Mouse (Mus musculus): ENCODE results near the gene Apoa2.

Apoa2 gene

DNA sequence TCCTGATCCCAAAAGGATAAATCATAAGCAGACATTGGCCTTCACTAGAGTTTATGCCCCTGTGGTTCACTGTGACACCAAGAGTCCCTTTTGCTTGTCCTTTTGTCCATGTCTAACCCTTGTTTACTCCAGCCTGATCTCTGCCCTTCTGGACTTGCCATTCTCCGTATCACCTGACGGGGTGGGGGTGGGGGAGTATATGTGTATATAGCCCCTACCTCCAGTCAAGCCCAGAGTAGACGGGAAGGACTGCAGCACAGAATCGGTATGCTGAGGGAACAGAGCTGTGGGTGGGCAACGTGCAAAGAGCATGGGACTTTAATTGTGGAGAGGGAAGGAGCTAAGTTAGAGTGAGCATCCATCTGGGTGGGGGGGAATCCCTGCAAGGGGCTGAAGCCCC, at the start of gene Apoa2:
TSS of gene Apoa2 (plus strand) at position 198 of the 400 bp plus-strand sequence.
- DNase-seq, result no peak

DNA sequence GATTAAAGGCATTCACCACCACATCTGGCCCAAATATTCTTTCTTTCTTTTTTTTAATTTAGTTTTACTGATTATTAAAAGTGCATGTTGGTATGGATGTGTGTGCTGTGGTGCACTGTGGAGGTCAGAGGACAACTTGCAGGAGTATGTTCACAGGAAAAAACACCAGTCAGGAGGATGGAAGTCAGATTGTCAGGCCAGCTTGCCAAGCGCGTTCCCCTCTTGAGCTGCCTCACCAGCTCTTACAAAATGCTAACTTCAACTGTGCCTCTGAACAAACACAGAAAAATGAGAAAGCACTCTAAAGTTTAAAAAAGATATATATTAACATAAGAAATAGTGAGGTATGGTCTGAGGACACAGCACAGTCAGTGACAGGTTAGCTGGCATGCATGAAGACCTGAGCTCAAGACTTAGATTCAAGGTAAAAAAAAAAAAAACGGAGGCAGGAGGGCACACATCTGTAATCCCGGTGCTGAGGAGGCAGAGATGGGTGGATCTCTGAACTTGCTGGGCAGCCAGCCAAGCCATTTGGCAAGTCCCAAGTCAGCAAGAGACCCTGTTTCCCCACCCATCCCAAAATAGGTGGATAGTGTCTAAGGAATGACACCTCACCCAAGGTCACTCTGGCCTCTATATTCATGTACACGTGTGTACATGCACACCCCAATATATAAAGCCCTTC, 45.2 kb upstream of the Apoa2 start:
- no peak for DNase-seq

DNA sequence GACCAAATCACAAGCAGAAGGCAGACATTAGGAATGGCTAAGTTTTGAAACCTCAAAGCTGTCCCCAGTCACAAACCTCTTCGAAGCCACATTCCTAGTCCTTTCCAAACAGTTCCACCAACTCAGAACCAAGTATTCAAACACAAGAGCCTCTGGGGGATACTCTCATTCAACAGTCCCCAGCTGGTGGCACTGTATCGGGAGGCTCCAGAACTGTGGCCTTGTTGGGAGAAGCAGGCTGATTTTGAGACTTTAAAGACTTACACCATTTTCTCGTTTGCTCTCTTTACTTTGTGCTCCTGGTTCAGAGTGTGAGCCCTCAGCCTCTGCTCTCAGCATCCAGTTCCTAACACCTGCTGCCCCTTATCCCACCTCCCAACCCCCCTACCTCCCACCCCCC, 41.8 kb upstream of the Apoa2 start:
- DNase-seq, result no peak

DNA sequence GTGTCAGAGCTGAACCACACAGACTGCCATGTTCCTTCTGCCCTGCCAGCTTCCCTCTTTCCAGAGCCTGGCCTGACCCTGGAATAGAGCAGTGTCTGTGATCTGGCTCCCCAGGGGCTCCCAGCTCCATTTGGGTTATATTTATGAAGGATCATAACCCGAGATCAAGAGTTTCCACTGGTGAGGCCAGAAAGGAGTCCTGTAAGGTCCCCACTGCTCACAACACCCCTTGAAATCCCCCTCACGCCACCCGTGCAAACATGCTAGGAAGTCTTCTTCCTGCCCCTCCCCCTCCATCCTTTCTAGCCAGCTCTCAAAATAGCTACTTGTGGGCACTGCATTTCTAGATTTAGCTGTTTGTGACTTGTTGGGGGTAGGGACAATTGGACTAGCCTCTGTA, 41.2 kb upstream of the Apoa2 start:
- no peak for DNase-seq

DNA sequence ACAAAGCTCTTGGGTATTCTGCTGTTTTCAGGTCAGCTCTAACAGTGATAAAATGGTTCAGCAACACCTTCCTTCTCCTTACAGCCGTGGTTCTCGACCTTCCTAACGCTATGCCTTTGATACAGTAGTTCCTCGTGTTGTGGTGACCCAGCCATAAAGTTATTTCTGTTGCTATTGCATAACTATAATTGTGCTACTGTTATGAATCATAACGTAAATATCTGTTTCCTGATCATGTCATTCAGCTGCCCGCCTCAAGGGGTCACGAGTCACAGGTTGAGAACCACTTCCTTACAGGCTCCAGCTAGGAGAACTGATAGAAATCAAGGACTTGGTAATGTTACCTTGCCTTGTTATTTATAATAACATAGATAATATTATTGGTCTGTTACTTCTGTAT, 40.5 kb upstream of the Apoa2 start:
- DNase-seq, result peak in 1 of 2 experiments; percentile 49

DNA sequence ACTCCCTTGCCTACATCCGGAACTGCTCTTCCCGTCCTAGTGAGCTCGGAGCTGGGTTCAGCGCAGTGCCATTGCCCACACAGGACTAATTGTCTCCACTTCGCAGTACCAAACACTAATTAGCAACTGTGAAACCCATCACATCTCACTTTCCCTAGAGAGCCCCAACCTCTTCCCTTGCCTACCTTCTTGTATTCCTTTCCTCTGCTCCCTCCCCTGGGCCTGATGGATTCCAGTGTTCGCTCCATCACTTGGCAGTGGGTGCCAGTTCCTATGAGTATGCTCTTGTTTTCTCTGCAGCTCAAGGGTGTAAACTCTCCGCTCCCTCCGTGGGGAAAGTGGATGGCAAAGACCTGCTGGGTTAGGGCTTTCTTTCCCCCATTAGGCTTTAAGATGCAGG, 39.2 kb upstream of the Apoa2 start:
- no peak for DNase-seq

DNA sequence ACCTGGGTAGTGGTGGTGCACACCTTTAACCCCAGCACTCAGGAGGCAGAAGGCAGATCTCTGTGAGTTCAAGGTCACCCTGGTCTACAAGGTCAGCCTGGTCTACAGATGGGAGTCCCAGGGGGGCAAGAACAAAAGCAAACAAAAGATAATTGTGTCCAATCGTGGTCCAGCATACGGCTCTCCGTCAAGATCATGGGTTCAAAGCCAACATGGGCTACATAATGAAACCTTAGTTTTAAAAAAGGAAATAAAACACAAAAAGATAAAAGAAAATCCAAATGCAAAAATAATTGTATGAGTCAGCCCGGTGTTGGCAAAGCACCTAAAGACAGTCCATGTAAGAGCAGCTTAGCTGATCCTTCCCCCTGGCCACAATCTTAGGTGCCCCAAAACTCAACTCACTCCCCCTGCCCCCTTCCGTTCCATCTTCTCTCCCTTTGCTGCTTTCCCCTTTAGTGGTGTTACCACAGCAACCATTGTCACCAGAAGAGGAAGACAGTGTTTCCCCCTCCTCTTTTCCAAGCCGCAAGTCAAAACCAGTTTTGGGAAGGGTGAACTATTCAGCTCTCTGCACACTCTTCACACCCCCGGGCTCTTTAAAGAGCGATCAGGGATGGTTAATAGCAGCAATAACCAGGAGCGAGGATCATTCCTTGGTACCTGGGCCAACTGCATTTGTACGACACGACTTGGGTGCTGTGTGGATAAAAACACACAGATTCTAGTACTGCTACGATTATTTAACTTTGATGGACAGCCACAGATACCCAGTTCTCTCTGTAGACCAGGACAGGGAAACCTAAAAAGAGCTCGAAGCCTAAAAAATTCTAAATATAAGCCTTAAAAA, 36.8 kb upstream of the Apoa2 start:
- DNase-seq, result no peak

DNA sequence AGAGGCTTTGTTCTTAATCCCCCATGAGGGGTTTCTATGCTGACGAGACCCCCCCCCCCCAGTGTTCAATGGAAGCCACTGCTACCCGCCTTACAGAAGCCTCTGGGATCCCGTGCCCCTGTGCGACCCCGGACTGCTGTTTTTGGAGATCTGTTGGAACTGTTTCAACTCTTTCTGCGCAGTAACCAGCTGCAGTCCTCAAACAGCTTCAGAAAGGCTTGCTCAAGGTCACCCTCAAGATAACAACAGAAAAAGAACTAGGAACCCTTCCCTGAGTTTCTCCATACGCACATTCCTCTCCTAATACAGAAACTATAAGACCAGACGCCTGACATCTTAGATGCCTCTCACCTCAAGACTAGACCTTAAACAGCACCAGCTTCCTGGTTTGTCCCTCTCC, 35.8 kb upstream of the Apoa2 start:
- no peak for DNase-seq

DNA sequence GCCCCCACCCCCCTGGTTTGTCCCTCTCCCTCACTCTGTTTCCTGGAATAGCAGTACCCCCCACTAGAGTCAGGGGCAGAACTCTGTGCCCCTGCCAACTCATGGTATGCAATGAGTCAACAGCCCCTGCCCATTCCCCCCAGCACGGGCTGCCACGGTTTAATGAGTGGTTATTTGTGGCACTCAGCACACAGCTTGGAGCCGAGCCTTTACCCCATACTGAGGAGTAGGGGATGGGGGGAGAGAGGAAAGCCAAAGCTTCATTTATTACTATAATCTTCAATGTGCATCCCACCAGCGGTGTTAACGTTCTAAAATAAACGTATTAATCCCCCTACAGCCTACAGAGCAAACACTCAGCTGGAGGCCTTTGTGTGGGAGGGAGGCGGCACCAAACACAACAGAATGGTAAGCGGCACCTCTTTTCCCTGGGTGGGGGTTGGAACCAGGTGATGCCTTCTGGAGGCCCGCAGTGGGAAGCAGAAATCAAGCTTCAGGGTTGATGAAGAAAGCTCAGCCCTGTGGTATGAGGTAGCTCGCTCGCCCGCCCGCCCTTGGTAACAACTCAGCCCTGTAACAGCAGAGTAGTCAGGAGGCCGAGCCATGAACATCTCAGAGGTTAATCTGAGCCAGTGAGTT, 35.3 kb upstream of the Apoa2 start:
- no peak for DNase-seq

DNA sequence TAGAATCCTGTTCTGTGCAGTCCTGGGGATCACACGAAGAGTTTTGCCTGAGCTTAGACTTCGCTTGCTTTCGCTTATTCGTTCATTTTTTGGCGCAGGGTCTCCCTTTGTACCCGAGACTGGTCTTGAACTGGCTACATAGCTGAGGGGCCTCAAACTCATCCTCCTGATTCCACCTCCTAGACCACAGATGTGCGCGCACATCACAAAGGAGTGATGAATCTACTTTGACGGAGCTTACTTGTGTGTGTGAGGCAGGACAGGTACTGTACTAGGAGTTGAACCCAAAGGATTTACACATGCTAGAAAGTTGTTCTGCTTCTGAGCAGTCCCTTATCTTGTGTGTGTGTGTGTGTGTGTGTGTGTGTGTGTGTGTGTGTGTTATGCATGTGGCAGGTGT, 34.0 kb upstream of the Apoa2 start:
- no peak for DNase-seq

DNA sequence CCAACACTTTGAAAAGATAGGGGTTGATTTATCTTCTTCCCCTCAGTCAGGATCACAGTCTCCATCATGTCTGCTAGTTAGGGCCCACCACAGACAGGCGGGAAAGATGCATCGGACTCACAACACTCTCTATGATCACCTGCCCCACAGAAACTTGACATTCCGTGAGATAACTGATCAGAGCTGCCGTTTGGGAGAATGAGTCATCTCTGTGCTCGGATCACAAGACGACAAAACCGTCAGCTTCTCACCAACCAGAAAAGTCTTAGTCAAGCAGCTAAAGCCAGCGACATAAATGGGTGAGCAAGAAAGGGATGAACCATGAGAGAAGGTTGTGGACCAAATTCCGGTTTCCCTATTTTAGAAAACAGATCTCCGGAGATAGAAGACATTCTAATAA, 32.6 kb upstream of the Apoa2 start:
- no peak for DNase-seq

DNA sequence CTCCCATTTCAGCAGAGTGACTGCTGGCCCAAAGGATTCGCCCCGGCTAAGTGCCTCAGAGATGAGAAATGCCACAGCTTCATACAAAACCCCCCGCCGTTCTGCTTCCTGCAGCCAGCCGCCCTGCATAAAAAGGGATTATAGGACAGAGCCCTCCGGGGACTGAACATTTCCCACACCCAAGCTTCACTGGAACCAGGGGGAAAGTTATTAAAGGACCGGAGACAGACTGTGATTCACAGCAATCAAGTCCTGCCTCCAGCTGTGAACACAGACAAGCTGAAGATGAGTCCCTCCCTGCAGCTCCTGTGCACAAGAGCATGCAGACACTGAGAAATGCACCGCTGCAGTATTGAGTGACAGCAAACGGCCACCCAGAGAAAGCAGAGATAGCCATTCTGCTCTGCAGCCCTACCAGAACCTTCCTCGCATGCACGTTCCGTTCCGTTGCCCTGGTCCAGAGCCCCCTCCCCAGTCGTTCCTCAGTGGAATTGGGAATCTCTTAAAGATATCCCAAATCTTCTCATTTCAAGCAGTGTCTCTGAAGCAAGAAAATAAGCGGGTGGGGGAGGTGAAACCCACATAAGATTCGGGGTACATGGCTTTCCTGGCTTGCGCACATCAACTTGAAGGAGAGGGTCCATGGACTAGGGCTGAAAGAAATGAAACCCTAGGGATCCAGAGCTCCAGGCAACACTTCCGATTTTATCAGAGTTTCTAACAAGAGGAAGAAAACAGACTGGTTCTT, 31.6 kb upstream of the Apoa2 start:
- DNase-seq, result no peak

DNA sequence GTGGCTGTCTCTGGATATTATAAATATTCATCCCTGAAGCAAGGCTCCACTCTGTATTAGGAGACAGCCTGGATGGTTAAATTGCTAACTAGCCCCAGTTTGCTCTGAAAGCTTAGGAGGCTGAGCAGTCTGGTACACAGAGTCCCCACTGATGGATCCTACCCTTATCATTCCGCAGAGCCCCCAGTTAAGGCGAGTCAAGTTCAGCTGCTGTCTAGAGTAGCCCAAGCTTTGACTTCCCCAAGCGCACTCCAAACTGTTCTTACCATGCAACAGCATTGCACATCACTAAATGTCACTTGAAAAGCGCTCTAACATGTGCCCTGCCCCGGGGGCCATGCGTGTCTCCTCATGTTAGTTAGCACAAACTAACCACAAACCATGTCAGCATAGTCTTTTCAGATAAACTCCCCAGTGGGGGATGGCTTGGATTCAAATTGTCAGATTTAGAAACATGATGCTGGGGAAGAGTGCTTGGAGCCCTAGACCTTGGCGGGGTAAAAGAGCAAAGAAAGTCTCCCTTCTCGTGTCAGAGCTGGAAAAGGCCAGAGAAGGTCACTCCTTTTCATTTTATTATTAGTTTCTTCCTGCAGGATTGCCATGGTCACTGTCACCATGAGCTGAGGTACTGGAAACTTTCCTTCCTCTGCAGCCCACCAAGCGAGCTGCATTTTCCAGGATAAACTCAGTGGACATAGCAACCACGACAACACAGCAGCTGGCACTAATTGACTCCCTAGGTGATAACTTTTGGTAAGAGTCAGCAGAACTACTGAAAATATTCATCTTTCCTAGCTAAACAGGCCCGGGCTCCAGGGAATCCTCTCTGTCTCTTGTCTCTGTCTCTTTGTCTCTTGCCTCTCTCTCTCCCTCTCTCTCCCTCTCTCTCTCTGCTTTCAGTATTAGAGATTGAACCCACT, 30.7 kb upstream of the Apoa2 start:
- no peak for DNase-seq

DNA sequence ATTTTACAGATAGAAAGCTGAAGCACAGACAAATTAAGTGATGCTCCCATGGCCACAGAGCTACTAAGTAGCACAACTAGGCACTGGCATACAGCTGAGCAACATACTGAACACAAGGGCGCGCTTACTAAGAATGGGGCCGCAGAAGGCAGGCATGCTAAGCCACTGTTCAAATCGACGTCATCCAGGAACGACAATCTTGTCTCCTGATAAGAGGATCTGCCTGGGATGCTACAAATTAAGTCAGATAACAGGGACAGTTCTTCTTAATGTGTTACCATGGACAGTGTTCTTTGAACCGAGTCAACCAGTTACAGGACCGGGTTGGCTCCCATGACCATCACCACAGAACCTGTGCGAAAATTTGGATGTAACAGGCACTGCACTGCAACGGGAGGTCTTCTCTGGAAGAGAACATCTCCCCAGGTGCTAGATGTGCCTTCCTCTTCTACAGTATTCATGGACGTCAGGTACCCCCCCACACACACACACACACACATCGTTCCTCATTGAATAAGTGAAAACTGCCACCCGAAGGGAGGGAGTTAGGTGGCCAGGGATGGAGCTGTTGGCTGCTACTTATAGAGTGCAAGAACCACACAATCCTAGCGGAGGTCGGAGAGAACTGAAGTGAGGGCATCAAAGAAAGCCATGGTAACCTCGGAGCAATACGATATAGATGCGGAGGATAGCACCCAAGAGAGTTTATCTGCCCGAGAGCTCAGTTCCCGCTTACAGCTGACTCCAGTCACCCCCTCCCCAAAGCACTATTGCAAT, 29.6 kb upstream of the Apoa2 start:
- no peak for DNase-seq

DNA sequence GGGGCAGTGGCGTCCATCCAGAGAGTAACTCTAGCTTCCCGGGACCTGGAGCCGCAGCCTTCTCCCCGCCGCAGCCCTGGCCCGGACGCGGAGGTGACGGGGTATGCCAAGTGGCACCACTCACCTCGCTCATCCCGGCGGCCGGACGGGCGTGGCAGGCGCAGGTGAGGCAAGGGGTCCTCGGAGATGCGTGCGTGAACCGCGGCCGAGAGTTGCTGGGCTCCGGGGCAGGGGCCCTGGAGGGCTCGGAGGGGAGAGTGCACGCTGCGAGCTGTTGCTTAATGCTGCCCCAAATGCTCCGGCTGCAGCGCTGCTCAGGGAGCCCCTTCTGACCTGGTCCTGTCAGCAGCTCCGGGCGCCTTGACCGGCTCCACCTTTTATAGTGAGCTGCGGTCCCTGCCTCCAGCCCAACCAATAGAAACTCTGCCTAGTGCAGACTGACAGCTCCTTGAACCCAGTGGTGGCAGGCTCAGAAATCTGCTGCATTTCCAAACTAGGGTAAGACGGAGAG, 28.9 kb upstream of the Apoa2 start, which contains the start of gene Pcp4l1:
TSS of gene Pcp4l1 (minus strand) at position 382 of the 511 bp plus-strand sequence.
- peak in 1 of 2 experiments; percentile 10 for DNase-seq

DNA sequence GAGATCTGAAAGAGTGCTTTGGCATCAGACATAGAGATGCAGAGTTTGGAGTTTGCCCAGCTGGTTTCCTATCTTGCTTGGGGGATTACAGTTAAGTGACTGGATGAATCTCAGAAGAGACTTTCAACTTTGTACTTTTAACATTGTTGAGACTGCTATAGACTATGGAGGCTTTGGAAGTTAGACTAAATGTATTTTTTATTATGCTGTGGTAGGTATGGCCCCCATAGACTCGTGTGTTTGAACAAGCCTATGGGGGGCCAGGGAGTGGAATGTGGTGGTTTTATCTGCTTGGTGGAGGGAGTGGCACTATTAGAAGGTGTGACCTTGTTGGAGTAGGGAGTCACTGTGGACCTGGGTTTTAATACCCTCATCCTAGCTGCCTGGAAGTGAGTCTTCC, 25.3 kb upstream of the Apoa2 start:
- no peak for DNase-seq

DNA sequence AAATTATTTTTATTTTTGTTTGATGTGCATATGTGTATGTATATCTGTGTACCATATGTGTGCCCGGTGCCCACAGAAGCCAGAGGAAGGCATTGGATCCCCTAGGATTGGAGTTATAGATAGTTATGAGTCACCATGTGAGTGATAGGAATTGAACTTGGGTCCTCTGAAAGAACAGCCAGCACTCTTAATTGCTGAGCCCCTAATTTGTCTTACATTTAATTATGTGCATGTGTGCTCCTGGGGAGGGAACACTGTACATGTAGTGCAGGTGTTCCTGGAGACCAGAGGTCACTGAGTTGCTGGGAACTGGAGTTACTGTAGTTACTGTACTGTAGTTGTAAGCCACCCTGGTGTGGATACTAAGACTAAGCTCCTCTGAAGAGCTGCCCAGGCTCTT, 24.1 kb upstream of the Apoa2 start:
- no peak for DNase-seq

DNA sequence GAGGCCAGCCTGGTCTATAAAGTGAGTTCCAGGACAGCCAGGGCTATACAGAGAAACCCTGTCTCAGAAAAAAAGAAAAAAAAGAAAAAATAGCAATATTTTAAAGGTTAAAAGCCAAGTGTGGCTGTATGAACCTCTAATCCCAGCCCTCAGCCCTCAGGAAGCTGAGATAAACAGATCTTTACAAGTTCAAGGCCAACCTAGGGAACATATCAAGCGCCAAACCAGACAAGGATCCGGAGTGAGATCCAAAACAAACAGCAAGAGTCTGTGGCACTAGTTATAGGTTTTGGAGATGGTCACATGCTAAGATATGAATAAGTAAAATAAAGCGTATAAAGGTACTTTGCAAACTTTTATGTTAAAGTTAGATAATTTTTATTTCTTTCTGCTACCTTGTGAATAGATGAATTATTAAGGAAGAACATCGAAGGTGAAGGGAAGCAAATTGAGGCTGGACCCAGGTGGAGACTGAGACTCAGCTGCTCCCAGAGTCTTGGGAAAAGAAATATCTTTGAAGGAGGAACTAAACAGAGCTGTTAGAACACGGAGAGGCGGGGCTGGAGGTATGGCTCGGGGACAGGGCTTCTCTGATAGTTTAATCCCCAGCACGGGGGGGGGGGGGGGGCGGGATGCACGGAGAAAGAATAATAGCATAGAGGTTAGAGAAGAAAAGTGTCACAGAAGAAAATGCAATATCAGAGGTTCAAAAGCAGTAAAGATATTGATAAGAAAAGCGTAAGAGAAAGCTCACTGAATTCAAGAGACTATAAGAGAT, 21.2 kb upstream of the Apoa2 start:
- DNase-seq, result no peak

DNA sequence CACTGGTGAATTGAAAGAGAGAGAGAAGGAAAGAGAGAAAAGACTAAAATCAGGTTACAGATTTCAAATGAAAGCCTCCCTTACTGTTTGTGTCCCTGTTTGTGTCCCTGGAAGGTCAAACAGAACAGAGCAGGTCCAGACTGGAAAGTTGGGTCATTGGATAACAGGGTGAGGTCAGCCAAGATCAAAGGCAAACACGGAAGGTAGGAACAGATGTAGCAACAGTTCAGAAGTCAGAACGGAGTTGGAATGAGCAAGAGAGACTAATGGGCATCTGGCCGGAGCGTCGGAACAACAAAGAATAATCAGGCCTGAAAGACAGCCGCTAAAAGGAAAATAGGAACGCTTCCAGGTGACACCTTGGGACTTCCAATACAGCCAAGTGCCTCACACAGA, 20.6 kb upstream of the Apoa2 start:
- DNase-seq, result no peak

Measured in spleen, adult 18-20 months (tissue).